Mouse (Mus musculus) left cerebral cortex, adult 18-20 months (tissue): ENCODE measurements at regions not wholly inside any gene's neighbourhood (a gene's known extent, or its start where the extent isn't known, plus 50 kb on each side); places are given as distances from the start of the nearest gene placed in this dataset.

ENCODE experiments used
- DNase-seq, 2 experiments: peaks; one replicate each; pipeline ENCODE4 v3.0.0; 2021 to 2022; ENCODE audit warnings: low spot score in 2 of 2, mixed read lengths in 1 of 2

- DNase-seq, result no peak
Measured at GRCm38 (mm10) chr11:7010858-7011257, 52.4 kb upstream of the Adcy1 start.

- DNase-seq, result no peak
Measured at GRCm38 (mm10) chr11:6999329-6999728, 64.0 kb upstream of the Adcy1 start.

GRCm38 (mm10) chr11:6998810-6999209, 64.5 kb upstream of the Adcy1 start:
- DNase-seq, result no peak

- no peak for DNase-seq
Measured at GRCm38 (mm10) chr11:6997508-6997907, 65.8 kb upstream of the Adcy1 start.

GRCm38 (mm10) chr11:6993731-6994130, 69.6 kb upstream of the Adcy1 start:
- no peak for DNase-seq

GRCm38 (mm10) chr11:6991626-6992025, 71.7 kb upstream of the Adcy1 start:
- DNase-seq, result no peak

- no peak for DNase-seq
Measured at GRCm38 (mm10) chr11:6990711-6991110, 72.6 kb upstream of the Adcy1 start.

- DNase-seq, result no peak
Measured at GRCm38 (mm10) chr11:6988884-6989824, 74.1 kb upstream of the Adcy1 start.

GRCm38 (mm10) chr11:6987995-6988394, 75.3 kb upstream of the Adcy1 start:
- DNase-seq, result no peak

GRCm38 (mm10) chr11:6987105-6987504, 76.2 kb upstream of the Adcy1 start:
- no peak for DNase-seq

GRCm38 (mm10) chr11:6982076-6982475, 81.2 kb upstream of the Adcy1 start:
- DNase-seq, result no peak

- DNase-seq, result no peak
Measured at GRCm38 (mm10) chr11:6979656-6980055, 83.6 kb upstream of the Adcy1 start.

GRCm38 (mm10) chr11:6969196-6969595, 94.1 kb upstream of the Adcy1 start:
- no peak for DNase-seq

- DNase-seq, result peak; percentile 47 to 50
Measured at GRCm38 (mm10) chr11:6966968-6967367, 96.3 kb upstream of the Adcy1 start.

GRCm38 (mm10) chr11:6964524-6964923, 98.8 kb upstream of the Adcy1 start:
- DNase-seq, result no peak

GRCm38 (mm10) chr11:6963600-6963999, 99.7 kb upstream of the Adcy1 start:
- DNase-seq, result no peak

GRCm38 (mm10) chr11:6962786-6963575, 100.3 kb upstream of the Adcy1 start:
- DNase-seq, result no peak

- DNase-seq, result no peak
Measured at GRCm38 (mm10) chr11:6962322-6962721, 101.0 kb upstream of the Adcy1 start.

GRCm38 (mm10) chr11:6952787-6953186, 110.5 kb upstream of the Adcy1 start:
- DNase-seq, result no peak

- no peak for DNase-seq
Measured at GRCm38 (mm10) chr11:6951361-6951760, 111.9 kb upstream of the Adcy1 start.

- DNase-seq, result no peak
Measured at GRCm38 (mm10) chr11:6949051-6949450, 111.6 kb upstream of the Gm11983 start.

GRCm38 (mm10) chr11:6934157-6934556, 96.7 kb upstream of the Gm11983 start:
- DNase-seq, result peak; percentile 18 to 23
